Mouse (Mus musculus) MEL (cell line): ENCODE data around the gene 5730596B20Rik. TPM values are rescaled to one million over a fixed set of nuclear protein-coding genes. Genes with fewer than 3 reads are reported as not detected.

ENCODE experiments used
- DNase-seq: peaks from one replicate; pipeline ENCODE4 v3.0.0; 2011; ENCODE audit warnings: low read depth, low spot score
- H3K27ac ChIP-seq: 2 replicates; pipeline ENCODE4 v1.5.1; 2012; ENCODE audit warnings: low read depth, mild to moderate bottlenecking, control low read depth, low read length, moderate library complexity; ENCODE audit not compliant: control insufficient read depth
- H3K27me3 ChIP-seq, 2 experiments: fragments of 150-350 bp in 1 of 2; sonication (generic) in 1 of 2; 2 replicates each; pipeline ENCODE4 v1.6.1; 2012; ENCODE audit warnings: low read length in 2 of 2, mild to moderate bottlenecking in 2 of 2, improper control_type of control experiment in 1 of 2, moderate library complexity in 1 of 2; ENCODE audit not compliant: insufficient read depth in 2 of 2, control insufficient read depth in 1 of 2
- H3K36me3 ChIP-seq, 2 experiments: 2 replicates each; pipeline ENCODE4 v1.6.1; 2012 to 2014; ENCODE audit warnings: low read length in 2 of 2, improper control_type of control experiment in 1 of 2, inconsistent platforms in 1 of 2, mild to moderate bottlenecking in 1 of 2; ENCODE audit not compliant: insufficient read depth in 2 of 2, control insufficient read depth in 1 of 2
- H3K4me1 ChIP-seq, 2 experiments: fragments of 150-350 bp in 1 of 2; sonication (generic) in 1 of 2; 2 replicates each; pipeline ENCODE4 v1.6.1; 2012; ENCODE audit warnings: low read length in 2 of 2, improper control_type of control experiment in 1 of 2, mild to moderate bottlenecking in 1 of 2; ENCODE audit not compliant: insufficient read depth in 2 of 2, control insufficient read depth in 1 of 2
- H3K4me3 ChIP-seq, 2 experiments: fragments of 150-350 bp in 1 of 2; sonication (generic) in 1 of 2; 2 replicates each; pipeline ENCODE4 v1.5.1; 2012; ENCODE audit warnings: low read depth in 2 of 2, low read length in 2 of 2, mild to moderate bottlenecking in 2 of 2, moderate library complexity in 2 of 2, control low read depth in 1 of 2, improper control_type of control experiment in 1 of 2; ENCODE audit not compliant: control insufficient read depth in 1 of 2, insufficient read depth in 1 of 2
- H3K79me2 ChIP-seq: 2 replicates; pipeline ENCODE4 v1.6.1; 2012; ENCODE audit warnings: mild to moderate bottlenecking, low read length, moderate library complexity; ENCODE audit not compliant: control insufficient read depth, poor library complexity, insufficient read depth
- H3K9ac ChIP-seq: 2 replicates; pipeline ENCODE4 v1.6.1; 2012; ENCODE audit warnings: low read depth, mild to moderate bottlenecking, control low read depth, low read length, moderate library complexity; ENCODE audit not compliant: control insufficient read depth, poor library complexity, severe bottlenecking
- H3K9me3 ChIP-seq: fragments of 150-350 bp; sonication (generic); replicated peaks from 2 replicates; pipeline ENCODE4 v1.6.1; 2012; ENCODE audit warnings: mild to moderate bottlenecking, low read length, improper control_type of control experiment, moderate library complexity; ENCODE audit not compliant: insufficient read depth
- CTCF ChIP-seq, 3 experiments: IDR thresholded peaks in 2 of 3; conservative IDR thresholded peaks in 1 of 3; 2 replicates each; pipeline ENCODE4 v1.5.1; 2011 to 2012; ENCODE audit warnings: low read length in 3 of 3, low read depth in 2 of 3, mild to moderate bottlenecking in 2 of 3, improper control_type of control experiment in 1 of 3, inconsistent platforms in 1 of 3, mixed read lengths in 1 of 3, moderate library complexity in 1 of 3; ENCODE audit not compliant: control insufficient read depth in 1 of 3, insufficient read depth in 1 of 3, poor library complexity in 1 of 3, severe bottlenecking in 1 of 3
- EP300 ChIP-seq, 2 experiments: IDR thresholded peaks; 2 replicates each; pipeline ENCODE4 v1.6.1; 2011; ENCODE audit warnings: improper control_type of control experiment in 2 of 2, low read length in 2 of 2, low read depth in 1 of 2, mild to moderate bottlenecking in 1 of 2
- ETS1 ChIP-seq: IDR thresholded peaks from 2 replicates; pipeline ENCODE4 v1.6.1; 2012; ENCODE audit warnings: low read depth, mild to moderate bottlenecking, inconsistent platforms, low read length, improper control_type of control experiment, moderate library complexity
- MAFK ChIP-seq: IDR thresholded peaks from 2 replicates; pipeline ENCODE4 v1.6.1; 2011; ENCODE audit warnings: low read depth, mild to moderate bottlenecking, low read length, improper control_type of control experiment, borderline replicate concordance
- MYB ChIP-seq: IDR thresholded peaks from 2 replicates; pipeline ENCODE4 v1.6.1; 2011; ENCODE audit warnings: mild to moderate bottlenecking, low read depth, low read length, improper control_type of control experiment
- NELFE ChIP-seq: IDR thresholded peaks from 2 replicates; pipeline ENCODE4 v1.6.1; 2011; ENCODE audit warnings: low read depth, low read length, improper control_type of control experiment
- RCOR1 ChIP-seq: IDR thresholded peaks from 2 replicates; pipeline ENCODE4 v1.6.1; 2012; ENCODE audit warnings: low read depth, mild to moderate bottlenecking, inconsistent platforms, low read length, improper control_type of control experiment
- TCF12 ChIP-seq: IDR thresholded peaks from 2 replicates; pipeline ENCODE4 v1.6.1; 2014; ENCODE audit warnings: low read depth, mild to moderate bottlenecking, inconsistent platforms, low read length, improper control_type of control experiment, moderate library complexity
- USF1 ChIP-seq: IDR thresholded peaks from 2 replicates; pipeline ENCODE4 v1.6.1; 2014; ENCODE audit warnings: low read depth, mild to moderate bottlenecking, inconsistent platforms, low read length, improper control_type of control experiment, moderate library complexity
- USF2 ChIP-seq, 2 experiments: IDR thresholded peaks; 2 replicates each; pipeline ENCODE4 v1.6.1; 2011 to 2012; ENCODE audit warnings: improper control_type of control experiment in 2 of 2, low read length in 2 of 2, borderline replicate concordance in 1 of 2, inconsistent platforms in 1 of 2, low read depth in 1 of 2, mild to moderate bottlenecking in 1 of 2; ENCODE audit not compliant: insufficient read depth in 1 of 2
- ZKSCAN1 ChIP-seq: IDR thresholded peaks from 2 replicates; pipeline ENCODE4 v1.6.1; 2012; ENCODE audit warnings: low read depth, mild to moderate bottlenecking, inconsistent platforms, low read length, improper control_type of control experiment, moderate library complexity
- polyA plus RNA-seq, 2 experiments: library from polyadenylated mRNA; stranded (reverse) in 1 of 2; unstranded in 1 of 2; fragments of >175 nt in 1 of 2; fragments of >200 nt in 1 of 2; gene quantifications; 2 replicates each; pipeline versions ENCODE4 v1.2.1 to v1.2.4; 2012; ENCODE audit warnings: low replicate concordance in 2 of 2, low read depth in 1 of 2; ENCODE audit not compliant: insufficient read length in 2 of 2, insufficient read depth in 1 of 2, missing spikeins in 1 of 2
- total RNA-seq: library from RNA; depleted of rRNA; stranded (reverse); fragments of 300-350 nt; gene quantifications from 2 replicates; pipeline ENCODE4 v1.2.3, GENCODE M21; 2012

Gene 5730596B20Rik
- total and polyA plus RNA-seq, 3 experiments = not detected

GRCm38 (mm10) chr6:52218643-52219215 lies 41.4 kb downstream of the 5730596B20Rik start:
- Histone ChIP-seq H3K4me3 (no peak overlapping the region), H3K27me3 (no peaks in the 10 kb centered on the region)
- TF ChIP-seq USF1 = no peak
- TF ChIP-seq TCF12 = no peak
- TF ChIP-seq USF2 (IDR thresholded peaks at IDR 0.05; ENCODE audit: borderline replicate concordance in 1 of 2, insufficient read depth in 1 of 2, low read depth in 1 of 2, low read length in 2 of 2) = no peak
- TF ChIP-seq ZKSCAN1 = no peak
- TF ChIP-seq MYB = no peak
- no peak for TF ChIP-seq ETS1
- TF ChIP-seq MAFK = no peak
- TF ChIP-seq NELFE = no peak
- TF ChIP-seq, all 39 proteins: peak for 0

DNA sequence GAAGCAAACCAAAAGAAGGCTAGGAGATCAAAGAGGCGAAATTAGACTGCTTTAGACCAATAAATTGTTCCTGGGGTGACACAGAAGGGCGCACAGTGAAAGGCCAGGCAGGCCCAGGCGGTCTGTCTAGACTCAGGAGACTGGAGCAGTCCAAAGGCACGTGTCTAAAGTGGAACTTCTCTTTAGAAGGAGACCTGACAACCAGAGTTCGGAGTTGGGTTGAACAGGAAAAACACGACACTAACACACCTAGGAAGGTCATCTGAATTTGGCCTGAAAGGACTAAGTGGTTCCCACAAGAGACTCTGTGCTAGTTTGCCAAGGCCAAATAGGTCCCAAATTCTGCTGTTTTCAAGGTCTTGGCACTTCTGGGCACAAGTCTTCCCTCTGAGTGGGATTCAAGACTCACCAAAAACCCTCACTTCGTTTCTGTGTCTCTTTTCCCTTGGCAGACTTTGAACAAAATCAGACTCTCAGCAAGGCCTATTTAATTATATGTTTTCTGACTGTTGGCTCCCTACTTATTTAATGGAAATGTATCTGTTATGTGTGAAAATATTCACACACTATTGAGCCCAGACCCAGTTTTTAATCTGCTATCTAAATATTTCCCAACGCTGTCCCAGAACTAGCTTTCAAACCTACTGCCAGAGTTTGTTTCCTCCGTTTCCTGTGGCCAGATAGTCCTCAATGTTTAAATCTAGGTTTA lies 42.1 kb downstream of the 5730596B20Rik start:
- Histone ChIP-seq H3K9ac (no peak overlapping the region), H3K27me3 (no peaks in the 10 kb centered on the region), H3K4me3 (no peak overlapping the region), H3K36me3 (no peaks in the 10 kb centered on the region), H3K27ac (no peak overlapping the region), H3K4me1 (no peaks in the 10 kb centered on the region), H3K79me2 (no peaks in the 10 kb centered on the region), H3K9me3 (no peaks in the 10 kb centered on the region)
- no peak for TF ChIP-seq CTCF (IDR thresholded peaks at IDR 0.05 in 2 of 3, conservative IDR thresholded peaks at IDR 0.05 in 1 of 3; ENCODE audit: control insufficient read depth in 1 of 3, insufficient read depth in 1 of 3, low read depth in 2 of 3, low read length in 3 of 3, poor library complexity in 1 of 3, severe bottlenecking in 1 of 3)
- TF ChIP-seq RCOR1 = no peak
- DNase-seq = no peak

More at GRCm38 (mm10) chr6:52218643-52219215, 41.4 kb downstream of the 5730596B20Rik start:
- Histone ChIP-seq H3K9ac (no peak overlapping the region), H3K9me3 (no peaks in the 10 kb centered on the region), H3K4me1 (no peaks in the 10 kb centered on the region), H3K27ac (no peak overlapping the region), H3K36me3 (no peaks in the 10 kb centered on the region), H3K79me2 (no peaks in the 10 kb centered on the region)
- DNase-seq = no peak

- H3K9me3 ChIP-seq = no peaks in the 10 kb centered on the region
- H3K27me3 ChIP-seq = no peaks in the 10 kb centered on the region
- DNase-seq = no peak
- H3K27ac ChIP-seq = no peak overlapping the region
- no peaks in the 10 kb centered on the region for H3K4me1 ChIP-seq
- no peak overlapping the region for H3K4me3 ChIP-seq
- TF ChIP-seq CTCF (IDR thresholded peaks at IDR 0.05 in 2 of 3, conservative IDR thresholded peaks at IDR 0.05 in 1 of 3; ENCODE audit: control insufficient read depth in 1 of 3, insufficient read depth in 1 of 3, low read depth in 2 of 3, low read length in 3 of 3, poor library complexity in 1 of 3, severe bottlenecking in 1 of 3) (no peak), EP300 (IDR thresholded peaks at IDR 0.05; ENCODE audit: low read depth in 1 of 2, low read length in 2 of 2) (no peak)
- no peaks in the 10 kb centered on the region for H3K79me2 ChIP-seq
- H3K9ac ChIP-seq = no peak overlapping the region
- no peaks in the 10 kb centered on the region for H3K36me3 ChIP-seq
Measured at GRCm38 (mm10) chr6:52220003-52220864, 42.9 kb downstream of the 5730596B20Rik start.
